Mouse (Mus musculus) MEL (cell line): Measurements from ENCODE around the gene Gm1553. TPM values are rescaled to one million over a fixed set of nuclear protein-coding genes. Genes with fewer than 3 reads are reported as not detected.

Source experiments
- DNase-seq: peaks from one replicate; pipeline ENCODE4 v3.0.0; 2011; ENCODE audit warnings: low read depth, low spot score
- H3K27ac ChIP-seq: 2 replicates; pipeline ENCODE4 v1.5.1; 2012; ENCODE audit warnings: low read depth, mild to moderate bottlenecking, control low read depth, low read length, moderate library complexity; ENCODE audit not compliant: control insufficient read depth
- H3K27me3 ChIP-seq, 2 experiments: fragments of 150-350 bp in 1 of 2; sonication (generic) in 1 of 2; 2 replicates each; pipeline ENCODE4 v1.6.1; 2012; ENCODE audit warnings: low read length in 2 of 2, mild to moderate bottlenecking in 2 of 2, improper control_type of control experiment in 1 of 2, moderate library complexity in 1 of 2; ENCODE audit not compliant: insufficient read depth in 2 of 2, control insufficient read depth in 1 of 2
- H3K36me3 ChIP-seq, 2 experiments: 2 replicates each; pipeline ENCODE4 v1.6.1; 2012 to 2014; ENCODE audit warnings: low read length in 2 of 2, improper control_type of control experiment in 1 of 2, inconsistent platforms in 1 of 2, mild to moderate bottlenecking in 1 of 2; ENCODE audit not compliant: insufficient read depth in 2 of 2, control insufficient read depth in 1 of 2
- H3K4me1 ChIP-seq, 2 experiments: fragments of 150-350 bp in 1 of 2; sonication (generic) in 1 of 2; 2 replicates each; pipeline ENCODE4 v1.6.1; 2012; ENCODE audit warnings: low read length in 2 of 2, improper control_type of control experiment in 1 of 2, mild to moderate bottlenecking in 1 of 2; ENCODE audit not compliant: insufficient read depth in 2 of 2, control insufficient read depth in 1 of 2
- H3K4me3 ChIP-seq, 2 experiments: fragments of 150-350 bp in 1 of 2; sonication (generic) in 1 of 2; 2 replicates each; pipeline ENCODE4 v1.5.1; 2012; ENCODE audit warnings: low read depth in 2 of 2, low read length in 2 of 2, mild to moderate bottlenecking in 2 of 2, moderate library complexity in 2 of 2, control low read depth in 1 of 2, improper control_type of control experiment in 1 of 2; ENCODE audit not compliant: control insufficient read depth in 1 of 2, insufficient read depth in 1 of 2
- H3K79me2 ChIP-seq: 2 replicates; pipeline ENCODE4 v1.6.1; 2012; ENCODE audit warnings: mild to moderate bottlenecking, low read length, moderate library complexity; ENCODE audit not compliant: control insufficient read depth, poor library complexity, insufficient read depth
- H3K9ac ChIP-seq: 2 replicates; pipeline ENCODE4 v1.6.1; 2012; ENCODE audit warnings: low read depth, mild to moderate bottlenecking, control low read depth, low read length, moderate library complexity; ENCODE audit not compliant: control insufficient read depth, poor library complexity, severe bottlenecking
- H3K9me3 ChIP-seq: fragments of 150-350 bp; sonication (generic); replicated peaks from 2 replicates; pipeline ENCODE4 v1.6.1; 2012; ENCODE audit warnings: mild to moderate bottlenecking, low read length, improper control_type of control experiment, moderate library complexity; ENCODE audit not compliant: insufficient read depth
- ELF1 ChIP-seq: IDR thresholded peaks from 2 replicates; pipeline ENCODE4 v1.6.1; 2014; ENCODE audit warnings: low read depth, mild to moderate bottlenecking, inconsistent platforms, low read length, improper control_type of control experiment, moderate library complexity
- EP300 ChIP-seq, 2 experiments: IDR thresholded peaks; 2 replicates each; pipeline ENCODE4 v1.6.1; 2011; ENCODE audit warnings: improper control_type of control experiment in 2 of 2, low read length in 2 of 2, low read depth in 1 of 2, mild to moderate bottlenecking in 1 of 2
- ETS1 ChIP-seq: IDR thresholded peaks from 2 replicates; pipeline ENCODE4 v1.6.1; 2012; ENCODE audit warnings: low read depth, mild to moderate bottlenecking, inconsistent platforms, low read length, improper control_type of control experiment, moderate library complexity
- GATA1 ChIP-seq: IDR thresholded peaks from 2 replicates; pipeline ENCODE4 v1.6.1; 2011; ENCODE audit warnings: low read depth, low read length, improper control_type of control experiment
- MAFK ChIP-seq: IDR thresholded peaks from 2 replicates; pipeline ENCODE4 v1.6.1; 2011; ENCODE audit warnings: low read depth, mild to moderate bottlenecking, low read length, improper control_type of control experiment, borderline replicate concordance
- NRF1 ChIP-seq: IDR thresholded peaks from 2 replicates; pipeline ENCODE4 v1.6.1; 2014; ENCODE audit warnings: low read depth, mild to moderate bottlenecking, inconsistent platforms, low read length, improper control_type of control experiment, moderate library complexity; ENCODE audit not compliant: poor library complexity, insufficient read depth, severe bottlenecking
- POLR2A ChIP-seq, 2 experiments: IDR thresholded peaks; 2 replicates each; pipeline ENCODE4 v1.6.1; 2011 to 2012; ENCODE audit warnings: low read length in 2 of 2, mild to moderate bottlenecking in 2 of 2, control low read depth in 1 of 2, improper control_type of control experiment in 1 of 2, low read depth in 1 of 2, moderate library complexity in 1 of 2; ENCODE audit not compliant: control insufficient read depth in 1 of 2, insufficient read depth in 1 of 2, poor library complexity in 1 of 2
- TCF12 ChIP-seq: IDR thresholded peaks from 2 replicates; pipeline ENCODE4 v1.6.1; 2014; ENCODE audit warnings: low read depth, mild to moderate bottlenecking, inconsistent platforms, low read length, improper control_type of control experiment, moderate library complexity
- ZKSCAN1 ChIP-seq: IDR thresholded peaks from 2 replicates; pipeline ENCODE4 v1.6.1; 2012; ENCODE audit warnings: low read depth, mild to moderate bottlenecking, inconsistent platforms, low read length, improper control_type of control experiment, moderate library complexity
- polyA plus RNA-seq, 2 experiments: library from polyadenylated mRNA; stranded (reverse) in 1 of 2; unstranded in 1 of 2; fragments of >175 nt in 1 of 2; fragments of >200 nt in 1 of 2; gene quantifications; 2 replicates each; pipeline versions ENCODE4 v1.2.1 to v1.2.4; 2012; ENCODE audit warnings: low replicate concordance in 2 of 2, low read depth in 1 of 2; ENCODE audit not compliant: insufficient read length in 2 of 2, insufficient read depth in 1 of 2, missing spikeins in 1 of 2
- total RNA-seq: library from RNA; depleted of rRNA; stranded (reverse); fragments of 300-350 nt; gene quantifications from 2 replicates; pipeline ENCODE4 v1.2.3, GENCODE M21; 2012; rRNA removed

Gm1553 gene
- not detected in 2 replicates for total RNA-seq
- polyA plus RNA-seq, result not detected

DNA sequence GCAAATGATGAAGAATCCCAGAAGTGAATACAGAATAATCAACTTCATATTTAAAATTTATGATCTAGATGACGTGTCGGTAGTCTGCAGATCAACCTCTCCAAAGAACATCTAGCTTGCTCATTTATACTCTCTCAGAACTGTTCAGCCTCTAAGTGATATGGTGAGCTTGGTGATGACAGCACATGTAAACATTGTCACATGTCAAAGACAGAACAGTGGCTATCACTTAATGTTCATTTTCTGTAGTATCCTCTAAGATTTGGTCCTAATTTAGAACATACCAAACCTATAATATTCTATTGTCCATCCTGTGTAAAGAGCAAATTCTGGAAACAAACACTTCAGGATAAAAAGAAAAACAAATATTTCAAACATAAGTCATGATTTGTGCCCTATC lies at the start of gene Gm1553:
Gene Gm1553 (minus strand): TSS at position 101 of the 400 bp plus-strand sequence.
- H3K27ac ChIP-seq, result no peak within 1 kb of the TSS
- no peak for DNase-seq
- no peaks in the 10 kb centered on the region for H3K4me1 ChIP-seq
- no peaks in the 10 kb centered on the region for H3K79me2 ChIP-seq
- H3K36me3 ChIP-seq, result no peaks in the 10 kb centered on the region
- no peak within 1 kb of the TSS for H3K4me3 ChIP-seq
- no peak within 1 kb of the TSS for H3K9ac ChIP-seq
- H3K9me3 ChIP-seq, result no peaks in the 10 kb centered on the region
- no peaks in the 10 kb centered on the region for H3K27me3 ChIP-seq
- TF ChIP-seq EP300 (IDR thresholded peaks at IDR 0.05; ENCODE audit: low read depth in 1 of 2, low read length in 2 of 2), result no peak
- TF ChIP-seq NRF1, result no peak
- no peak for TF ChIP-seq ETS1
- TF ChIP-seq POLR2A (IDR thresholded peaks at IDR 0.05; ENCODE audit: control insufficient read depth in 1 of 2, insufficient read depth in 1 of 2, low read depth in 1 of 2, low read length in 2 of 2, poor library complexity in 1 of 2), result no peak
- TF ChIP-seq ELF1, result no peak
- TF ChIP-seq GATA1, result no peak
- TF ChIP-seq MAFK, result no peak
- no peak for TF ChIP-seq TCF12
- TF ChIP-seq ZKSCAN1, result no peak

Other genes with a start within 250 kb of the Gm1553 start
- 0.03 TPM in 1 of 2 replicates, not detected in the other for gene 4932415D10Rik, start 176.0 kb downstream of the Gm1553 start, total RNA-seq
- gene 4932415D10Rik, start 176.0 kb downstream of the Gm1553 start, polyA plus RNA-seq, result under 1 TPM in 1 of 2 experiments, not detected in 1; 0.03 TPM
- 5.3 and 5.4 TPM in 2 replicates for gene Gm4924, start 138.4 kb downstream of the Gm1553 start, total RNA-seq
- 1 to 10 TPM in 1 of 2 experiments, not detected in 1; 4.0 TPM for gene Gm4924, start 138.4 kb downstream of the Gm1553 start, polyA plus RNA-seq
- 29.0 and 33.1 TPM in 2 replicates for gene 1190007I07Rik, start 130.6 kb upstream of the Gm1553 start, total RNA-seq
- 100 to 1,000 TPM in 1 of 2 experiments, 10 to 100 TPM in 1; 49.7 to 823 TPM for gene 1190007I07Rik, start 130.6 kb upstream of the Gm1553 start, polyA plus RNA-seq
- gene Tdg, start 137.2 kb upstream of the Gm1553 start, total RNA-seq, result 27.6 and 30.0 TPM in 2 replicates
- 10 to 100 TPM in 1 of 2 experiments, not detected in 1; 79.1 TPM for gene Tdg, start 137.2 kb upstream of the Gm1553 start, polyA plus RNA-seq
- gene Glt8d2, start 198.0 kb upstream of the Gm1553 start, total RNA-seq, result 0.15 and 0.23 TPM in 2 replicates
- under 1 TPM in 1 of 2 experiments, not detected in 1; 0.54 TPM for gene Glt8d2, start 198.0 kb upstream of the Gm1553 start, polyA plus RNA-seq
- gene Hcfc2, start 203.5 kb upstream of the Gm1553 start, total RNA-seq, result 21.0 and 22.9 TPM in 2 replicates
- gene Hcfc2, start 203.5 kb upstream of the Gm1553 start, polyA plus RNA-seq, result 10 to 100 TPM in 1 of 2 experiments, not detected in 1; 20.9 TPM